Mouse (Mus musculus) intestine, postnatal 0 days (tissue): ENCODE measurements around the gene Saa2. TPM values are rescaled to one million over a fixed set of nuclear protein-coding genes. Genes with fewer than 3 reads are reported as not detected.
A peak's percentile ranks its signal among the peaks of the same experiment; 100 is the strongest.

Experiments used
- ATAC-seq: fragments of 200-750 bp; cut with Nextera tagmentation; 2 replicates; pipeline ENCODE4 v1.8.0; 2017; ENCODE audit warnings: mild to moderate bottlenecking, moderate TSS enrichment, moderate library complexity
- H3K27ac ChIP-seq: fragments of 300-500 bp; sonication (generic); 2 replicates; pipeline ENCODE4 v1.5.1; 2014; ENCODE audit warnings: mild to moderate bottlenecking, low read depth, low read length, moderate library complexity
- H3K27me3 ChIP-seq: fragments of 300-500 bp; sonication (generic); replicated peaks from 2 replicates; pipeline ENCODE4 v1.6.1; 2014; ENCODE audit warnings: low read length, mixed read lengths; ENCODE audit not compliant: control insufficient read depth, insufficient read depth
- H3K36me3 ChIP-seq: fragments of 300-500 bp; sonication (generic); 2 replicates; pipeline ENCODE4 v1.6.1; 2014; ENCODE audit warnings: mild to moderate bottlenecking, moderate library complexity; ENCODE audit not compliant: control insufficient read depth, insufficient read depth
- H3K4me1 ChIP-seq: fragments of 300-500 bp; sonication (generic); replicated peaks from 2 replicates; pipeline ENCODE4 v1.6.1; 2014; ENCODE audit warnings: antibody characterized with exemption, low read length, mixed read lengths; ENCODE audit not compliant: control insufficient read depth, insufficient read depth
- H3K4me2 ChIP-seq: fragments of 300-500 bp; sonication (generic); replicated peaks from 2 replicates; pipeline ENCODE4 v1.6.1; 2014; ENCODE audit warnings: low read depth, mild to moderate bottlenecking, moderate library complexity
- H3K4me3 ChIP-seq: fragments of 300-500 bp; sonication (generic); 2 replicates; pipeline ENCODE4 v1.5.1; 2014; ENCODE audit warnings: low read depth, low read length
- H3K9ac ChIP-seq: fragments of 300-500 bp; sonication (generic); 2 replicates; pipeline ENCODE4 v1.6.1; 2014; ENCODE audit warnings: mild to moderate bottlenecking, low read depth, low read length
- H3K9me3 ChIP-seq: fragments of 300-500 bp; sonication (generic); 2 replicates; pipeline ENCODE4 v1.6.1; 2016; ENCODE audit warnings: mixed run types; ENCODE audit not compliant: control insufficient read depth
- CTCF ChIP-seq: sonication (generic); IDR thresholded peaks from 2 replicates; pipeline ENCODE4 v1.5.1; 2016; ENCODE audit warnings: low read depth, mild to moderate bottlenecking, control low read depth, antibody characterized with exemption, moderate library complexity
- WGBS: fragments of 180-500 bp; shearing (Covaris S2); extraction: QIAGEN DNeasy Blood & Tissue Kit; methylation state at CpG from one replicate; pipeline ENCODE4 v1.1.7; 2014; 5-methylcytosine and 5-hydroxymethylcytosine counted together
- polyA plus RNA-seq: library from polyadenylated mRNA; unstranded; fragments of >200 nt; fragmentation: Nextera tagmentation; extraction: Ambion mirVana; gene quantifications from 2 replicates; pipeline ENCODE4 v1.2.1, GENCODE M21; 2015

The Saa2 gene
- polyA plus RNA-seq, 1 experiment from 2014 or later: not detected

- no peaks in the 10 kb centered on the region for H3K27me3 ChIP-seq
- H3K9me3 ChIP-seq: no peaks in the 10 kb centered on the region
- no peak overlapping the region for H3K4me2 ChIP-seq
- H3K4me1 ChIP-seq: peaks cover 3% of the 10 kb centered on the region; the same call in 1 of the 2 replicates
- H3K9ac ChIP-seq: no peak overlapping the region
- no peak for ATAC-seq
- H3K27ac ChIP-seq: no peak overlapping the region
- WGBS: 80% methylated on average over 7 of the region's 7 CpGs
- TF ChIP-seq CTCF: no peak
- H3K36me3 ChIP-seq: no peaks in the 10 kb centered on the region
- H3K4me3 ChIP-seq: no peak overlapping the region
Measured at GRCm38 (mm10) chr7:46718591-46719270, 32.9 kb upstream of the Saa2 start.

GRCm38 (mm10) chr7:46719526-46719925 lies 32.1 kb upstream of the Saa2 start:
- WGBS: 36% methylated on average over 7 of the region's 7 CpGs
- Histone ChIP-seq H3K4me2 (no peak overlapping the region), H3K27ac (no peak overlapping the region), H3K36me3 (no peaks in the 10 kb centered on the region), H3K4me3 (no peak overlapping the region), H3K27me3 (no peaks in the 10 kb centered on the region), H3K4me1 (peaks cover 3% of the 10 kb centered on the region; the same call in 1 of the 2 replicates), H3K9ac (no peak overlapping the region), H3K9me3 (no peaks in the 10 kb centered on the region)
- no peak for TF ChIP-seq CTCF
- ATAC-seq: peak; percentile 28; the same call in 1 of the 2 replicates

- Histone ChIP-seq H3K36me3 (no peaks in the 10 kb centered on the region), H3K4me3 (no peak overlapping the region), H3K4me2 (no peak overlapping the region), H3K9me3 (no peaks in the 10 kb centered on the region), H3K27ac (no peak overlapping the region), H3K27me3 (no peaks in the 10 kb centered on the region), H3K4me1 (peaks cover 3% of the 10 kb centered on the region; the same call in 1 of the 2 replicates), H3K9ac (no peak overlapping the region)
- 82% methylated on average over 9 of the region's 9 CpGs for WGBS
- no peak for ATAC-seq
- TF ChIP-seq CTCF: no peak
Measured at GRCm38 (mm10) chr7:46720460-46720859, 31.1 kb upstream of the Saa2 start.

GRCm38 (mm10) chr7:46723354-46723753 lies 28.2 kb upstream of the Saa2 start:
- Histone ChIP-seq H3K4me3 (no peak overlapping the region), H3K27me3 (no peaks in the 10 kb centered on the region), H3K9ac (no peak overlapping the region), H3K4me2 (no peak overlapping the region), H3K36me3 (no peaks in the 10 kb centered on the region), H3K9me3 (no peaks in the 10 kb centered on the region), H3K27ac (no peak overlapping the region; the same call in 1 of the 2 replicates), H3K4me1 (peaks cover 3% of the 10 kb centered on the region; the same call in 1 of the 2 replicates)
- no peak for TF ChIP-seq CTCF
- ATAC-seq: peak; percentile 58
- WGBS: 97% methylated on average over 6 of the region's 6 CpGs

GRCm38 (mm10) chr7:46723849-46724248 lies 27.7 kb upstream of the Saa2 start:
- H3K9me3 ChIP-seq: no peaks in the 10 kb centered on the region
- H3K9ac ChIP-seq: no peak overlapping the region
- H3K27me3 ChIP-seq: no peaks in the 10 kb centered on the region
- H3K4me3 ChIP-seq: no peak overlapping the region
- H3K36me3 ChIP-seq: no peaks in the 10 kb centered on the region
- WGBS: 45% methylated on average over 3 of the region's 3 CpGs
- no peak overlapping the region for H3K27ac ChIP-seq
- TF ChIP-seq CTCF: no peak
- peak; percentile 82 for ATAC-seq
- peaks cover 3% of the 10 kb centered on the region; the same call in 1 of the 2 replicates for H3K4me1 ChIP-seq
- H3K4me2 ChIP-seq: no peak overlapping the region

- Histone ChIP-seq H3K4me3 (no peak overlapping the region), H3K27me3 (no peaks in the 10 kb centered on the region), H3K9ac (no peak overlapping the region), H3K36me3 (no peaks in the 10 kb centered on the region), H3K9me3 (no peaks in the 10 kb centered on the region), H3K4me1 (peaks cover 3% of the 10 kb centered on the region; the same call in 1 of the 2 replicates), H3K27ac (no peak overlapping the region), H3K4me2 (no peak overlapping the region)
- TF ChIP-seq CTCF: no peak
- WGBS: 84% methylated on average over 5 of the region's 5 CpGs
- no peak for ATAC-seq
Measured at GRCm38 (mm10) chr7:46724396-46724795, 27.2 kb upstream of the Saa2 start.
